Mouse (Mus musculus) naive thymus-derived CD4-positive, alpha-beta T cell, adult 2 months (primary cell): ENCODE results near the gene Hsd11b1.

Experiments used
- DNase-seq: peaks from one replicate; pipeline ENCODE4 v3.0.0-alpha.2; 2011; ENCODE audit warnings: low read depth

Gene Hsd11b1

GRCm38 (mm10) chr1:193263955-193264598 lies at the start of gene Hsd11b1:
Hsd11b1 (minus strand) TSS chr1:193264075.
- DNase-seq: peak; percentile 90

GRCm38 (mm10) chr1:193311596-193311995 lies 47.7 kb upstream of the Hsd11b1 start:
- DNase-seq: no peak

- no peak for DNase-seq
These were observed 46.7 kb upstream of the Hsd11b1 start for GRCm38 (mm10) chr1:193310519-193311085.

- DNase-seq: no peak
These were observed 46.1 kb upstream of the Hsd11b1 start for GRCm38 (mm10) chr1:193309785-193310518.

- DNase-seq: no peak
These were observed 43.0 kb upstream of the Hsd11b1 start for GRCm38 (mm10) chr1:193306832-193307231.

GRCm38 (mm10) chr1:193305386-193305785 lies 41.5 kb upstream of the Hsd11b1 start:
- DNase-seq: no peak

- no peak for DNase-seq
These were observed 39.2 kb upstream of the Hsd11b1 start for GRCm38 (mm10) chr1:193303096-193303495.

- no peak for DNase-seq
These were observed 38.2 kb upstream of the Hsd11b1 start for GRCm38 (mm10) chr1:193302093-193302405.

- DNase-seq: no peak
These were observed 37.6 kb upstream of the Hsd11b1 start for GRCm38 (mm10) chr1:193301216-193302092.

DNA sequence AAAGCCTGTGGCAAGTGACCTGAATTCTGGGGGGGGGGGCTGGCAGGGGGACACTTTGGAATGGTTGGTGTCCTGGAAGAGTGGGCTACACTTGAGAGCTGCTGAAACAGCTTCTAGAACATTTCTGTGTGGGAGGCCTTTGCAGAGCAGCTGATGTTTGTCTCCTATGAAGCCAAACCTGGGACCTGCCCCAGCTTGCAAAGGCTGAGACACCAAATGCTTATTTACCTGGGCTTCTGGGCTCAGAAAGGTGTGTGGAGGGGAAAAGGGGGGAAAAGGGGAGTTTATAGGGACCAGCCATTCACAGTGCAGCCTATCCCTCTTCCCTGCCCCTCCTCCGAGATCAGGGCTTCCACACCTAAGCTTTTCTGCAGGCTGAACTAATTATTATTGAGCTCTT lies 36.1 kb upstream of the Hsd11b1 start:
- no peak for DNase-seq

DNA sequence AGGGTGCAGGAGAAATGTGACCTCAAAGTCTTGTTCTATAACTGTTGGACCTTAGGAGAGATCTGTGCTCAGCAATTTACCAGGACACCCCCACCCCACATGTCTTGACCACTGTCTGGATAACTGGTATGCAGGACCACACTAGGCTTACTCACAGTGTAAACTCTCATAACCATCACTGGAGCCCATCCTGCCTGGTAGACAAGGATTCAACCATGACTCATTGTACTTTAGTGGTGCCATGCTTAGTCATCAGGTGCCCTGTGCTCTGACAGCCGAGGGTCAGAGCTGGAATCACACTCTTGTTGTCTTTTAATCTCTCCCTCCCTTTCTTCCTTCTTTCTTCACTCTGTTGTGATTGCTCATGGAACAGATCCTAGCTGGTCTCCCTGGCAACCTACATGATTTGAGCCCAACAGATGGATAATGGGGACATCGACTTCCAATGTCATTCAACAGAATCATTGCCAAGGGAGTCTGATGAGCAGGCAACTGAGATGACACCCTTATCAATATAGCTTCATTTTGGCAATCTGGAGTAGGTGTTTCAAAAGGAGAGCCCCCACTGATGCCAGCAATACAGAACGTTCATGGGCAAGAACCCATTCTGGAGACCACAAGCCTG lies 34.4 kb upstream of the Hsd11b1 start:
- DNase-seq: no peak

DNA sequence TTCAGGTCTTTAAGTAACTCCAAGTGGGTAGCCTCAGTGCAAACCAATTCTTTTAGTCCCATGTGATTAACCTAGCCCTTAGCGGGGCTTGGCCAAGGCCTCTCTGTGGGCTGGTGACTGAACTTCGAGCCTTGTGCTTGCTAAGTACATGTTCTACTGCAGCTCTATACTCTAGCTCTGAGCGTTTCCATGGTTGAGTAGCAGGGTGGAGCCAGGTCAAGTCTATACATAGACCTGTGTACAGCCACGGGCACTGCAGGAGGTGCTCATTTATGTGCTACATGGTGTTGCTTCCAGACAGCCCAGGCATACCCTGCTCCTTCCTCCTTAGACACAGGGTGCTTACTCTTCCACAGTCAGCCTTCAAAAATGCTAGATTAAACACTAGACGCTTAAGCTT lies 32.0 kb upstream of the Hsd11b1 start:
- no peak for DNase-seq

DNA sequence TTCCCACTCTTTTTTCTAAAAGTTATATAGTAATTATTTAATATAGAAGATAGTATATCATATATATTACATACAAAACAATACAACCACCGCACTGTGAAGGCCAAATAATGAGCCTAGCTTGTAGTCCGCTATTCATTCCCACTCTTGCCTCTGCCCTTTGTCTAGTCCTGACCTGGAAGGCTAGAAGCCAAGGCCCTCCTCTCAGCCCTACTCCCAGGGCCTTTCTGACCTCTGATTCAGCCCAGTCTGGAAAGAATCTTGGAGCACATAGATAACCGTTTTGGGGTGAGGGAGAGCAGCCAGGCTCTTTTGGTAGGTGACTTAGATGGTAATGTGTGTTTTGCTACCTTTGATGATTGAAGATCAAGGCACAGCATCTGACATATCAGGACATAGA lies 30.1 kb upstream of the Hsd11b1 start:
- no peak for DNase-seq

DNA sequence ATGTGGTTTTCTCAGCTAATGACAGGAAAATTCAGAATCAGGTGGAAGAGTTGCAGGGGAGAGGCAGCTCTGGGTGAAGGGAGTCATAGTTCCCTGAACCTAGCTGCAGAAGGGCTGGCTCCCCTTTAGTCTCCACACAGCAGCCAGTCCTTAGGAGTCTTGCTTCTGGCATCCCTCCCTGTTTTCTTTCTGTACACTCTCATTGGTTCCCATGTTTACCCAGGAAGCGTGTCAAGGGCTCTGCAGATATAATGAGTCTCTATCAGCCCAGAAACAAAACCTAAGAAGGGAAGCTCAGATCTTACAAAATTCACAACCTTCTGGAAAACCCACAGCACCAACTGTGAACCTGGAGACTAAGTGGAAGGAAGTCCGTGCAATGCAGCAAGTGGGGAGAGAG lies 29.2 kb upstream of the Hsd11b1 start:
- no peak for DNase-seq

GRCm38 (mm10) chr1:193290686-193291085 lies 26.8 kb upstream of the Hsd11b1 start:
- DNase-seq: no peak

DNA sequence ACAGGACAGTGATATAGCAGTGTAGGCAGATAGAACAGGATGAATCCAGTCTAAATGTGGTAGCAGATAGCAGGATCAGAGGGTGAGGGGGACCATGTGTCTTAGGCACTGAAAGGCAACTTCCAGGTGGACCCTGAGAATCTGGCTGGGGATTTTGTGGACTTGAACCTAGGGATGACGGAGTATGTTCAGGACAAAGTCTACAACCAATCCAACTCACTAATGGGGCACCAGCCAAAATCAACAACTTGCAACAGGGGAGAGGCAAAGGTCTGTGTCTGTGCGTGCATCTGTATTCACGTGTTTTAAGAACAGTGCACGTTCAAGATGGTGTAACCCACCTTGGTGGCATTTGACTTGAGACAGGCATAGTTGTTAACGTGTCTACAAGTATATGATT lies 26.0 kb upstream of the Hsd11b1 start:
- DNase-seq: no peak

DNA sequence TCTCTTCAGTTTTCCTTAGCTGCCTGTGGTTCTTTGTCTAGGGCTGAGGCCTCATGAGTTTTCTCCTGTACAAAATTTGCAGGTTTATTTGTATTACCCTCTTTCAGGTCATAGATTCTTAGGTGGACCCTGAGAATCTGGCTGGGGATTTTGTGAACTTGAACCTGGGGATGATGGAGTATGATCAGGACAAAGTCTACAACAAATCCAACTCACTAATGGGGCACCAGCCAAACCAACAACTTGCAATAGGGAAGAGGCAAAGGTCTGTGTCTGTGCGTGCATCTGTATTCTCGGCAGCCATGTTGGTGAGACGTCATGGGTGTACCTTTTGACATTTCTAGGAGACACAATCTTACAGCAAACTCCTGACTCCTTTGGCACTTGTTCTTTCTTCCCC lies 25.2 kb upstream of the Hsd11b1 start:
- DNase-seq: no peak

GRCm38 (mm10) chr1:193287578-193287977 lies 23.7 kb upstream of the Hsd11b1 start:
- no peak for DNase-seq

GRCm38 (mm10) chr1:193285766-193286325 lies 22.0 kb upstream of the Hsd11b1 start:
- DNase-seq: peak; percentile 68

DNA sequence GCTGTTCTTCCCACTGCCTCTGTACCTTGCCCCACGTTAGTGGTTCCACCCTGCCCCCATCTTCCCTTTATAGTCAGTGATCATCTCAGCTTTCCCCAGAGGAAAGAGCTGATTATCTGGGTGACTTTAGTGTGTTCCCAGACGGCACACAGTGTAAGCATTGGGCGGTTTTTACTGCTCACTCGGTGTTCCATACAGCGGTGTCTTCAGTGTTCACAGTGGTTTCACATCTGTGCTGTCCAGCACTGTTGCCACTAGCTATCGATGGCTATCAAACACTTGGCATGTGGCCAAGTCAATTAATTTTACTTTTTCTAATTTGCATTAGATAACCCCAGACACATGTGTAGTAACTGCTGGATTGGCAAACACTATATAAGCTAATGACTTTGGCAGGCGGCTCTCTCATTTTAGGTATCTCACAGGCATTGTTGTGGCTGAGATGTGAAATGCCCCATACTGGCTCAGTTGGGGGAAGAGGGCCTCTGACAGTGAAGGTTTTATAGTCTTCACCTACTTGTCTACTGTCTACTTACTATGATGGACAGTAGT lies 20.4 kb upstream of the Hsd11b1 start:
- DNase-seq: no peak

- DNase-seq: no peak
These were observed 17.5 kb upstream of the Hsd11b1 start for GRCm38 (mm10) chr1:193281344-193281743.
